Mouse (Mus musculus): ENCODE measurements at regions not wholly inside any gene's neighbourhood (a gene's known extent, or its start where the extent isn't known, plus 50 kb on each side); places are given as distances from the start of the nearest gene placed in this dataset.

DNA sequence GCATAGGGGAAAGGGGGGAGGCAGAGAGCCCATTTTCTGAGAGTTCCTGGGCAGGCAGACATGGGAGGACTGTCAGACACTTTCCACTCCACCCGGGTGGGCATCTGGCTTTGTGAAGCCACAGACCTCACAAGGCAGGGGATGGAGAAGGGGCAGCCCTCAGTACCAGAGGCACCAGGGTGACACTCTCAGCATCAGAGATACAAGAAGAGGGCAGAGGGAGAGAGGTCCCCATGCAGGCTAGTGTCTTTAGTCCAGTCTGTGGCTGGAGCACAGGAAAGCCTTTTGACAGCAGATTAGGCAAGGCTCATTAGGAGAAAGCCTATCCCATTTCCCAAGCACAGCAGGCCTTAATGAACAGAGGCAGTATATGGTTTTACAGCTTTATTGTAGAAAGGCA, 175.5 kb downstream of the Manea start:
- no peak for DNase-seq (ENCODE audit: low spot score in 2 of 2)

DNA sequence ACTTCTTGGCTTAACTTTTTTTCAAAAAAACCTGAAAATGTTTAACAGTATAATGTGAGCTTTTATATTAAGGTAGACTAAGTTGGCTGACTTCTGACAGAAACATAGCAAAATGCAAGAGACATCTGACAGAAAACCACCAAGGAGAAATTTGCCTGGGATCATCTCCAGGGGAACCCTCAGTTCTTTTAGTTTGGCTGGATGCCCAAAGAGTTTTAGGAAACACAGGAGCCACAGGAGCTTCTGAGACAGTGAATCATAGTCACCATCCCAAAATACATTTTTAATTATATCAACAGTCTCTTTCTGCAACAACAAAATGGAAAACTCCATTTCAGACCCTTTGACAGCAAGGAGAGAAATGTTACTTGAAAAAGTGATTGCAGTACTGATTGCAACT, 190.5 kb downstream of the Manea start:
- DNase-seq (ENCODE audit: low spot score in 2 of 2) = peak; percentile 7 to 16
